Mouse (Mus musculus): ENCODE results near the gene Scyl1. TPM values are rescaled to one million over a fixed set of nuclear protein-coding genes. Genes with fewer than 3 reads are reported as not detected.

Scyl1 gene
- polyA plus RNA-seq, 1 experiment from 2014 or later = 82.7 TPM

GRCm38 (mm10) chr19:5781532-5781931 is 10.3 kb upstream of the Scyl1 start:
- 0 out of 2 replicates have a peak, but pooled peaks cover under 1% of the 10 kb centered on the region for H3K4me1 ChIP-seq
- no peak overlapping the region for H3K4me2 ChIP-seq (replicated peaks)
- no peak overlapping the region for H3K4me3 ChIP-seq
- H3K36me3 ChIP-seq = no peaks in the 10 kb centered on the region
- 90% methylated on average over 6 of the region's 6 CpGs for WGBS
- H3K9ac ChIP-seq = no peak overlapping the region
- H3K27ac ChIP-seq = no peak overlapping the region
- no peak for ATAC-seq (ENCODE audit: low FRiP score, low read depth)
- H3K9me3 ChIP-seq = no peaks in the 10 kb centered on the region
- no peaks in the 10 kb centered on the region for H3K27me3 ChIP-seq

DNA sequence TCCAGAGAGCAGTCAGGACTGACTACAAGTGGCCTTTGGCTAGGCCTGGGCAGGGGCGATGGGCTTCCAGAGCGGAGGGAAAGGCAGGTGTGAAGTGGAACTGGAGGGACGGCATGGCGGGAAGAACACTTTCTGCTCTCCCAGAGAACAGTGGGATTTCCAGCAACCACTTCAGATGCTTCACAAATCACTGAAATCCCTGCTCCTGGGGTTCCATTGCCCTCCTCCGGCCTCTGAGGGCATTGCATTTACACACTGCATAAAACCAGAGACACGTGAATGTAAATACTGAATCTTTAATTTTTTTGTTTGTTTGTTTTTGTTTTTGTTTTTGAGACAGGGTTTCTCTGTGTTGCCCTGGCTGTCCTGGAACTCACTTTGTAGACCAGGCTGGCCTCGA is 9.0 kb upstream of the Scyl1 start:
- no peak overlapping the region for H3K9ac ChIP-seq
- no peak overlapping the region for H3K27ac ChIP-seq
- no peaks in the 10 kb centered on the region for H3K36me3 ChIP-seq
- 65% methylated on average over 7 of the region's 7 CpGs for WGBS
- H3K4me2 ChIP-seq (replicated peaks) = no peak overlapping the region
- H3K4me1 ChIP-seq = no peaks in the 10 kb centered on the region
- no peaks in the 10 kb centered on the region for H3K27me3 ChIP-seq
- ATAC-seq (ENCODE audit: low FRiP score, low read depth) = no peak
- no peaks in the 10 kb centered on the region for H3K9me3 ChIP-seq
- no peak overlapping the region for H3K4me3 ChIP-seq

DNA sequence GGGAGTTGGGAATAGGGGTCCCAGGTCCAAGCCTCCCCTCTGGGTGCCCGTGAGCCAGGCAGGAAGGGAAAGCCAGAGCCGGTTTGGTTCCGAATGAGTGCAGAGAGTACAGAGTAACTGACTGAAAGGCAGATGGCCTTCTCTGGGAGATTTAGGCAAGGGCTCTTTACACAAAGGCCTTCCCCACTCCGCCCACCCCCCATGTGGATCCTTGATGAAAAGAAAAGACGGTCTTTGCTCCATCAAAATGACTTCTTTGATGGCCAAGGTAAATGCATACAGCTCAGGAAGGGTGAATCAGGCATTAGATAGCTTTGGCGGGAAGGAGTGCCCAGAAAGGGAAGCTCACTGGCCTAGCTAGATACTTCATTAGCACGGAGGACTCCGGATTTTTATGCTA is 7.1 kb upstream of the Scyl1 start:
- Histone ChIP-seq H3K9ac (peak overlapping the region; percentile 43; the same call in 1 of the 2 replicates), H3K36me3 (no peaks in the 10 kb centered on the region)

DNA sequence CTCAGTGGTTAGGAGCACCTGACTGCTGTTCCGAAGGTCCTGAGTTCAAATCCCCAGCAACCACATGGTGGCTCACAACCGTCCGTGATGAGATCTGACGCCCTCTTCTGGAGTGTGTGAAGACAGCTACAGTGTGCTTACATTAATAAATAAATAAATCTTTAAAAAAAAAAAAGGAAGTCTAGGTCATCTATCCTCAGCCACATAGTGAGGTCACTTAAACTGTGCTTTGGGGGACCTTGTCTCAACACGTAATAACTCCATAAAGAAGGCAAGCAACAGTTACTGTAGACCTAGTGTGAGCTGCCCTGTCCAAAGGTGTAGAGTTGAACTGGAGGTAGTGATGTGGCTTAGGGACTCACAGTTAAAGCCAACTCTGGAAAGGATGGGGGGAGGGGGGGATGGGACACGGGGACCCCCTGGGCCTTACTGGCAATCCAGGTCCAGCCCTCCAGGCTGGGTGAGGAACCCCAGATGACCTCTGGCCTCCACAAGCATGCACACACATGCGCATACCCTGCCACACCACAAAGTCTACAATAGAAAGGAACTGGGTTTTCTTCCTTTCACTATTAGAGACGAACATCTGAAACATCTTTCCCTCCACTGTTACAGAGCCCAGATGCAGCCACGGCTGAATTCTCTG is 6.3 kb upstream of the Scyl1 start:
- no peak for ATAC-seq (ENCODE audit: low FRiP score, low read depth)
- H3K27me3 ChIP-seq = no peaks in the 10 kb centered on the region
- no peak overlapping the region for H3K4me2 ChIP-seq (replicated peaks)
- 71% methylated on average over 9 of the region's 9 CpGs for WGBS
- H3K9me3 ChIP-seq = no peaks in the 10 kb centered on the region
- H3K36me3 ChIP-seq = no peaks in the 10 kb centered on the region
- H3K4me3 ChIP-seq = no peak overlapping the region
- H3K4me1 ChIP-seq = no peaks in the 10 kb centered on the region
- H3K27ac ChIP-seq = no peak overlapping the region
- peak overlapping the region; percentile 43; the same call in 1 of the 2 replicates for H3K9ac ChIP-seq

More for the DNA sequence above, 7.1 kb upstream of the Scyl1 start:
- H3K9me3 ChIP-seq = no peaks in the 10 kb centered on the region
- no peak overlapping the region for H3K4me3 ChIP-seq
- 55% methylated on average over 8 of the region's 8 CpGs for WGBS
- H3K4me1 ChIP-seq = no peaks in the 10 kb centered on the region
- H3K27me3 ChIP-seq = no peaks in the 10 kb centered on the region
- no peak overlapping the region for H3K4me2 ChIP-seq (replicated peaks)
- ATAC-seq (ENCODE audit: low FRiP score, low read depth) = no peak
- no peak overlapping the region for H3K27ac ChIP-seq

- H3K27ac ChIP-seq = peak overlapping the region; percentile 83; the same call in 1 of the 2 replicates
- H3K4me1 ChIP-seq = peaks cover 20% of the 10 kb centered on the region
- H3K9me3 ChIP-seq = no peaks in the 10 kb centered on the region
- H3K4me2 ChIP-seq (replicated peaks) = peak overlapping the region; percentile 93
- peak overlapping the region; percentile 90 for H3K9ac ChIP-seq
- H3K4me3 ChIP-seq = peak overlapping the region; percentile 81
- H3K36me3 ChIP-seq = peaks cover 48% of the 10 kb centered on the region
- no peak for ATAC-seq (ENCODE audit: low FRiP score, low read depth)
- 44% methylated on average over 9 of the region's 9 CpGs for WGBS
- no peaks in the 10 kb centered on the region for H3K27me3 ChIP-seq
These were observed 908 bp downstream of the Scyl1 start for GRCm38 (mm10) chr19:5770311-5770710.

DNA sequence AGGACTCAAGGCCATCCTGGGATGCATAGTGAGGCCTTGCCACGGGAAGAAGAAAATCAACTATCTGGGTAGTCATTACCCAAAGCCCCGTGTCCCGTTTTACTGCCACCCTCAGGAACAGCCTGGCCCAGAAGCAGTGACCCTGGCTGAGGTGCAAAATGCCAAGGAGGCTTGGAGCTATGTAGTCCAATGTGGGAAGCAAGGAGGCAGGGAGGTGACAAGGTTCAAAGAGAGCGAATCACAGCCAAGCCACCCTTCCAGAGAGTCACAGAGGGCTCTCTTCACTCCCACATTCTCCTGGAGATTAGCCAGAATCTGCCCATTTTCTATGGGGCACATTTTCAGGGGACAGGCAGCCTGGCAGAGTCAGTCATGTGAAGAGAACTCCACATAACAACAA is 3.9 kb downstream of the Scyl1 start:
- Histone ChIP-seq H3K27me3 (no peaks in the 10 kb centered on the region), H3K4me2 (replicated peaks) (no peak overlapping the region), H3K36me3 (peaks cover 74% of the 10 kb centered on the region), H3K9me3 (no peaks in the 10 kb centered on the region), H3K9ac (0 out of 2 replicates have a peak overlapping the region, but pooled peaks have one; percentile 26), H3K4me1 (peaks cover 20% of the 10 kb centered on the region), H3K4me3 (no peak overlapping the region), H3K27ac (no peak overlapping the region)
- WGBS = 91% methylated on average over 4 of the region's 4 CpGs
- no peak for ATAC-seq (ENCODE audit: low FRiP score, low read depth)

GRCm38 (mm10) chr19:5763163-5763562 is 8.1 kb downstream of the Scyl1 start:
- ATAC-seq (ENCODE audit: low FRiP score, low read depth) = no peak
- H3K36me3 ChIP-seq = peaks cover 96% of the 10 kb centered on the region
- WGBS = 94% methylated on average over 6 of the region's 6 CpGs

DNA sequence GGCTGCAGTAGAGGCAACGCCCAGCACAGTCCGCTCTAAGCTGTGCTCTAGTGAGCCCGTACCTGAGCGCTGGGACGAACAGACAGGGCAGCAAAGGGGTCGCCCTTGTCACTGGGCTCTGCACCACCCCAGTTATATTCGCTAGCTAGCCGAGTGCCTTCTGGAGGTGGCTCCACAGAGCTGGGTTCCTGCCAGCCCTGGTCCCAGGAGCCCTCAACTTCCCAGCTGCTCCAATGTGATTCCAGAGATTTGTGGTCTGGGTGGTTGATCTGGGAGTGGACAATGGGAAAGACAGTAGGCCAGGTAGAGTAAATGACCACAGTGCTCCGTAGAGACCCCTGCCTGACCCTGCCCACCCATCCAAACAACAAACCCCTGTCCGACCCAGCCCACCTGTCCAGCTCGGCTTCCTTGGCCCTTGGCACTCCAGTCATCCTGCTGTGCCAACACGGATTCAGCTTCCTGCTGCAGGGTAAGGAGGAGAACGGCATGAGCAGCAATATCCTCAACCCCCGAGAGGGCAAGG is 12.3 kb downstream of the Scyl1 start:
- Histone ChIP-seq H3K36me3 (peaks cover 94% of the 10 kb centered on the region), H3K4me2 (replicated peaks) (no peak overlapping the region), H3K27me3 (peaks cover 48% of the 10 kb centered on the region), H3K27ac (no peak overlapping the region), H3K4me3 (no peak overlapping the region), H3K9me3 (no peaks in the 10 kb centered on the region), H3K9ac (no peak overlapping the region), H3K4me1 (peaks cover 16% of the 10 kb centered on the region)
- 91% methylated on average over 14 of the region's 14 CpGs for WGBS
- no peak for ATAC-seq (ENCODE audit: low FRiP score, low read depth)

More at GRCm38 (mm10) chr19:5763163-5763562, 8.1 kb downstream of the Scyl1 start:
- H3K4me1 ChIP-seq = no peaks in the 10 kb centered on the region
- H3K4me3 ChIP-seq = no peak overlapping the region
- H3K9ac ChIP-seq = no peak overlapping the region
- peaks cover 5% of the 10 kb centered on the region for H3K27me3 ChIP-seq
- H3K9me3 ChIP-seq = no peaks in the 10 kb centered on the region
- no peak overlapping the region for H3K27ac ChIP-seq
- no peak overlapping the region for H3K4me2 ChIP-seq (replicated peaks)

DNA sequence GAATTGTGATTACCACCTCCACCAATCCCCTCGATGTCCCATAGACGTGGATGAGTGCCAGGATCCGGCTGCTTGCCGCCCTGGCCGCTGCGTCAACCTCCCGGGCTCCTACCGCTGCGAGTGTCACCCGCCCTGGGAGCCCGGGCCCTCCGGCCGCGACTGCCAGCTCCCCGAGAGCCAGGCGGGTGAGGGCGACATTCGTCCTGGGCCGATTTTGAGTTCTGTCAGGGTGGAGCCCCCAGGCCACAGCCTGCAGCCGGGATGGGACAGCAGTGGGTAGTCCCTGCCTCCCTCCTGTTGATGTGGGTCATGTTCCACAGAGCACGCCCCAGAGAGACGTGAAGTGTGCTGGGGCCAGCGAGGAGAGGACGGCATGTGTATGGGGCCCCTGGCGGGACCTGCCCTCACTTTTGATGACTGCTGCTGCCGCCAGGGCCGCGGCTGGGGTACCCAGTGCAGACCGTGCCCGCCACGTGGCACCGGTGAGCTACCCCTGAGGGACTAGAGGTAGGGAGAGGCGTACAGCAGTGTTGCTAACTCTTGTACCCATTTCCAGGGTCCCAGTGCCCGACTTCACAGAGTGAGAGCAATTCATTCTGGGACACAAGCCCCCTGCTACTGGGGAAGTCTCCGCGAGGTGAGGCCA is 14.1 kb downstream of the Scyl1 start:
- H3K27ac ChIP-seq = no peak overlapping the region
- H3K4me3 ChIP-seq = peak overlapping the region; percentile 19; the same call in 1 of the 2 replicates
- H3K4me2 ChIP-seq (replicated peaks) = peak overlapping the region; percentile 47
- peak overlapping the region; percentile 46 for H3K9ac ChIP-seq
- H3K9me3 ChIP-seq = no peaks in the 10 kb centered on the region
- 14% methylated on average over 36 of the region's 36 CpGs for WGBS
- H3K27me3 ChIP-seq = peaks cover 65% of the 10 kb centered on the region
- peaks cover 16% of the 10 kb centered on the region for H3K4me1 ChIP-seq
- peaks cover 92% of the 10 kb centered on the region for H3K36me3 ChIP-seq
- ATAC-seq (ENCODE audit: low FRiP score, low read depth) = no peak

GRCm38 (mm10) chr19:5756321-5756985 is 14.8 kb downstream of the Scyl1 start:
- Histone ChIP-seq H3K27me3 (peaks cover 71% of the 10 kb centered on the region), H3K36me3 (peaks cover 92% of the 10 kb centered on the region), H3K4me3 (peak overlapping the region; percentile 19; the same call in 1 of the 2 replicates), H3K9ac (peak overlapping the region; percentile 46), H3K4me2 (replicated peaks) (peak overlapping the region; percentile 47), H3K27ac (no peak overlapping the region), H3K4me1 (peaks cover 21% of the 10 kb centered on the region), H3K9me3 (no peaks in the 10 kb centered on the region)
- 12% methylated on average over 28 of the region's 29 CpGs for WGBS
- ATAC-seq (ENCODE audit: low FRiP score, low read depth) = peak; percentile 34; the same call in 1 of the 2 replicates

DNA sequence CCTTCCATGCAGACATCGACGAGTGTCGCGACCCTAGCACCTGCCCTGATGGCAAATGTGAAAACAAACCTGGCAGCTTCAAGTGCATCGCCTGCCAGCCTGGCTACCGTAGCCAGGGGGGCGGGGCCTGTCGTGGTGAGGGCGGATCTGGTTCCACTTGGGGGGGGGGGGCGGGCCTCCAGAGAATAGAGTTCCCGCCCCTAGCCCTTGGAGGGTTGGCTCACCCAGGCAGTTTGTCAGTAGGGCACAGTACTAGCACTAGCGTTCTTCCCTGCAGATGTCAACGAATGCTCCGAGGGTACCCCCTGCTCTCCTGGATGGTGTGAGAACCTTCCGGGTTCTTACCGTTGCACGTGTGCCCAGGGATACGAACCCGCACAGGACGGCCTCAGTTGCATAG is 19.5 kb downstream of the Scyl1 start:
- Histone ChIP-seq H3K36me3 (peaks cover 85% of the 10 kb centered on the region), H3K27ac (no peak overlapping the region), H3K9me3 (no peaks in the 10 kb centered on the region), H3K27me3 (peaks cover 96% of the 10 kb centered on the region), H3K4me1 (peaks cover 21% of the 10 kb centered on the region), H3K4me2 (replicated peaks) (peak overlapping the region; percentile 39), H3K4me3 (no peak overlapping the region), H3K9ac (no peak overlapping the region)
- WGBS = 8% methylated on average over 19 of the region's 20 CpGs
- ATAC-seq (ENCODE audit: low FRiP score, low read depth) = peak; percentile 12; the same call in 1 of the 2 replicates

GRCm38 (mm10) chr19:5750951-5751350 is 20.3 kb downstream of the Scyl1 start:
- no peak for ATAC-seq (ENCODE audit: low FRiP score, low read depth)
- H3K9me3 ChIP-seq = no peaks in the 10 kb centered on the region
- H3K9ac ChIP-seq = 0 out of 2 replicates have a peak overlapping the region, but pooled peaks have one; percentile 53
- H3K36me3 ChIP-seq = peaks cover 81% of the 10 kb centered on the region
- H3K27ac ChIP-seq = no peak overlapping the region
- peaks cover 21% of the 10 kb centered on the region for H3K4me1 ChIP-seq
- no peak overlapping the region for H3K4me3 ChIP-seq
- H3K4me2 ChIP-seq (replicated peaks) = peak overlapping the region; percentile 39
- peaks cover 96% of the 10 kb centered on the region for H3K27me3 ChIP-seq
- WGBS = 6% methylated on average over 22 of the region's 22 CpGs

All from limb, embryonic 13.5 days (tissue).